Mouse (Mus musculus) liver, embryonic 12.5 days (tissue): ENCODE measurements at regions not wholly inside any gene's neighbourhood (a gene's known extent, or its start where the extent isn't known, plus 50 kb on each side); places are given as distances from the start of the nearest gene placed in this dataset.

Experiments
- ATAC-seq: fragments of 200-750 bp; cut with Nextera tagmentation; 2 replicates; pipeline ENCODE4 v1.8.0; 2017; ENCODE audit warnings: moderate number of reproducible peaks, mild to moderate bottlenecking, moderate library complexity
- H3K27ac ChIP-seq: fragments of 300-500 bp; sonication (generic); 2 replicates; pipeline ENCODE4 v1.5.1; 2016; ENCODE audit warnings: mild to moderate bottlenecking
- H3K27me3 ChIP-seq: fragments of 300-500 bp; sonication (generic); replicated peaks from 2 replicates; pipeline ENCODE4 v1.6.1; 2016; ENCODE audit warnings: mild to moderate bottlenecking, moderate library complexity
- H3K36me3 ChIP-seq: fragments of 300-500 bp; sonication (generic); 2 replicates; pipeline ENCODE4 v1.6.1; 2016; ENCODE audit warnings: mild to moderate bottlenecking, moderate library complexity
- H3K4me1 ChIP-seq: fragments of 300-500 bp; sonication (generic); 2 replicates; pipeline ENCODE4 v1.6.1; 2016
- H3K4me2 ChIP-seq: fragments of 300-500 bp; sonication (generic); 2 replicates; pipeline ENCODE4 v1.6.1; 2016; ENCODE audit warnings: mild to moderate bottlenecking, moderate library complexity
- H3K4me3 ChIP-seq: fragments of 300-500 bp; sonication (generic); 2 replicates; pipeline ENCODE4 v1.5.1; 2016; ENCODE audit warnings: mild to moderate bottlenecking, moderate library complexity
- H3K9ac ChIP-seq: fragments of 300-500 bp; sonication (generic); 2 replicates; pipeline ENCODE4 v1.6.1; 2016; ENCODE audit warnings: mild to moderate bottlenecking, moderate library complexity
- H3K9me3 ChIP-seq: fragments of 300-500 bp; sonication (generic); replicated peaks from 2 replicates; pipeline ENCODE4 v1.6.1; 2016; ENCODE audit warnings: mild to moderate bottlenecking, moderate library complexity
- WGBS: fragments of 180-500 bp; shearing (Covaris S2); methylation state at CpG from one replicate; pipeline ENCODE4 v1.1.7; 2016; ENCODE audit not compliant: insufficient replicate concordance; 5-methylcytosine and 5-hydroxymethylcytosine counted together

DNA sequence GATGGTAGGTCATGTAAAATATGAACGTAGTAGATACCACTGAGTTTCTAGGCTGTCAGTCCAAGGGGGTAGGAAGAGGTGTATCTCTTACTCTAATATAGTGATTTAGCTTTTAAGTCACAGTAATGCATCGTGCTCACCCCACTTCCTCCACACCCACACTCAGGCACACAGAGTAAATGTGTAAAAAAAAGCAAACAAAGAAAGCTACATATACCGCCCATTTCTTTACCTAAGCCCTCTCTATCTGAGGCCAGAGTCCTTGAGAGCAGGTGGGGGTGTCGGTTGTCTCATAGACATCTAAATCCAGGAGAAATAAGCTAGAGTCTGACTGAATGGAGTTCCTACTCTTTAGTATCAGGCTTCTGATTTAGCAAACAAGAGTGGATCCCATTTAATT lies 548.5 kb upstream of the Id4 start:
- H3K9ac ChIP-seq, result no peak overlapping the region
- peak; percentile 42; the same call in 1 of the 2 replicates for ATAC-seq
- H3K27me3 ChIP-seq, result no peaks in the 10 kb centered on the region
- H3K9me3 ChIP-seq, result no peaks in the 10 kb centered on the region
- H3K36me3 ChIP-seq, result no peaks in the 10 kb centered on the region
- H3K4me2 ChIP-seq, result no peak overlapping the region
- no peak overlapping the region for H3K27ac ChIP-seq
- H3K4me3 ChIP-seq, result no peak overlapping the region
- no peaks in the 10 kb centered on the region for H3K4me1 ChIP-seq
- 57% methylated on average over 4 of the region's 4 CpGs for WGBS

DNA sequence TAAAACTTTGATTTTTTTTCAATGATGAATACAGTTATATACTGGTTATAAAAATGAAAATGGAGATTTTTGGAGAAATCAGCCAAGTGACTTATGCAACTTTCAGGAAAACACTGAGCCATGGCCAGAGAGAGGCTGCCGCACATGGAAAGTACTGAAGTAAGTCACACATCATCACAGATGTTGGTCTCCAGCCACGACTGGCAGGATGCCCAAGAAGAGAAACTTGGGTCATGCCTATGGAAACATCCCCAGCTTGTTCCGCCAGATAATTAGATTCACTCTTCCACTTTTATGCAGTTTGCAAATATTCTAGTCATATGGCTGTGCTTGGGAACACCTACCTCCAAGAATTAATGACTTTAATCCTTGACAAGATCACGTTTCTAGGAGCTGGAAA lies 544.8 kb upstream of the Id4 start:
- Histone ChIP-seq H3K36me3 (no peaks in the 10 kb centered on the region), H3K4me2 (no peak overlapping the region), H3K9ac (no peak overlapping the region), H3K4me1 (no peaks in the 10 kb centered on the region), H3K4me3 (no peak overlapping the region), H3K9me3 (no peaks in the 10 kb centered on the region), H3K27me3 (no peaks in the 10 kb centered on the region), H3K27ac (no peak overlapping the region)
- 55% methylated on average over 4 of the region's 4 CpGs for WGBS
- ATAC-seq, result no peak

DNA sequence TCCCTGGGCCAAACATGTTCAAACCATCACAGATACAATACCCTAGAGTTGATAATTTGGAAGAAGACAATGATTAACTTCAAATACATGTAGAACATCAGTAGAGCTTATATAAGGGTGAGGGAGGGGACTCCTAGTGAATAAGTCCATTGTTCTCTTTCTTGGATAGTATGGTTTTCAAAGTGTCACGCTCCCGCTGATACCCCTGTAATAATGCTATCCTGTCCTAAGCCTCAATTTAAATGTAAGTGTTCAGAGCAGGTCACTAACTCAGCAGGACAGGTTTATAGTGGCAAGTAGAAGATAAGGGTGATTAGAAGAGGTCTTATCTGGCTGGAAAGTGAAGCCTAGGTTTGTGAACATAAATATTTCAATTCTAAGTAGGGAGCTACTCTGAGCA lies 540.4 kb upstream of the Id4 start:
- ATAC-seq, result no peak
- no peak overlapping the region for H3K9ac ChIP-seq
- H3K4me2 ChIP-seq, result no peak overlapping the region
- WGBS, result 91% methylated on average over 2 of the region's 2 CpGs
- no peaks in the 10 kb centered on the region for H3K36me3 ChIP-seq
- no peaks in the 10 kb centered on the region for H3K4me1 ChIP-seq
- H3K9me3 ChIP-seq, result no peaks in the 10 kb centered on the region
- no peaks in the 10 kb centered on the region for H3K27me3 ChIP-seq
- H3K27ac ChIP-seq, result no peak overlapping the region
- H3K4me3 ChIP-seq, result no peak overlapping the region

DNA sequence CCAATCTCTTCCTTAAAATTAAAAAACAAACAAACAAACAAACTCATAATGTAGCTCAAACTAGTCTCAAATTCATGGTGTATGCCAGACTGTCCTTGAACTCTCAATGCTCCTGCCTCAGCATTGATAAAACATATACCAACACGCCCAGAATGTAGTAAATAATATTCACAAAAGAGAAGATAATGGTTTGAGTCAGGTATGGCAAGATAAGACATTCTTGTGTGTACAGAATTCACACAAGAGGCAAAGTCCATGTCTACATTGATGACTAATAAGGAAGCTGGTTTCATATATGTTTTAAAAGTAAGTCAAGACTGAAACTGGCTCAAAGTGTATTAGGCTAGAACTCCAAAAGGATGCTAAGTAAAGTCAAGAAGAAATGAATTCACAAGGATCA lies 526.6 kb upstream of the Id4 start:
- Histone ChIP-seq H3K9ac (no peak overlapping the region), H3K27ac (no peak overlapping the region), H3K4me1 (no peaks in the 10 kb centered on the region), H3K9me3 (no peaks in the 10 kb centered on the region), H3K4me2 (no peak overlapping the region), H3K27me3 (no peaks in the 10 kb centered on the region), H3K4me3 (no peak overlapping the region), H3K36me3 (no peaks in the 10 kb centered on the region)
- ATAC-seq, result no peak
- WGBS, result 40% methylated on average over 1 of the region's 1 CpGs

DNA sequence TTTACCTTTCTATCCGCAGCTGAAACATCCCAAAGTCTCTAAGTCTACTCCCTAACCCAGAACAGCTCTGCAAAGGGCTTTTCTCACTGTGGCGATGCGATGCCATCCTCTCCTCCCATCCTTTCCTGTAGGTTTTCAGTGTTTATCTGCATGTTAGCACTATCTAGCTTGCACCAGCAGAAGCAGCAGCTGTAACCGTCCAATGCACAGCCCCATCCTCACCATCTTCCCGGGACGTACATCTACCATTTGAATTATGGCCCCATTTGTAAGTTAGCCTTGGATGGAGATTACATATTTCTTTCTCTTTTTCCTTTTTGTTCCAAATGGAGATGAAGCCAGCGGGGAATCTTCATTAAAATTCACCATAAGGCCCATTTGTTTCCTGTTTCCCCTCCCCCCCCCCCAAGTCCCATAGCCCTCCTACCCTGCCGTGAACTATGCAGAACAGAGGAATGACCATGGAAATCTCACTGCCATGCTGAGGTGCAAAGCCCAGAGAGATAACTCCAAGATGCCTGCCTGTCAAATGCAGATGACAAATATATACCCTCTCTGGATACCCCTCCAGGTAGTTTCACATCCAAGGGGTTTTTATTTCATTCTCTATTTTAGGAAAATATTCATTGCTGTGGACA lies 525.5 kb upstream of the Id4 start:
- no peaks in the 10 kb centered on the region for H3K4me1 ChIP-seq
- H3K27ac ChIP-seq, result no peak overlapping the region
- H3K36me3 ChIP-seq, result no peaks in the 10 kb centered on the region
- 58% methylated on average over 8 of the region's 8 CpGs for WGBS
- no peaks in the 10 kb centered on the region for H3K27me3 ChIP-seq
- no peak for ATAC-seq
- H3K9ac ChIP-seq, result no peak overlapping the region
- no peak overlapping the region for H3K4me2 ChIP-seq
- no peak overlapping the region for H3K4me3 ChIP-seq
- H3K9me3 ChIP-seq, result no peaks in the 10 kb centered on the region

DNA sequence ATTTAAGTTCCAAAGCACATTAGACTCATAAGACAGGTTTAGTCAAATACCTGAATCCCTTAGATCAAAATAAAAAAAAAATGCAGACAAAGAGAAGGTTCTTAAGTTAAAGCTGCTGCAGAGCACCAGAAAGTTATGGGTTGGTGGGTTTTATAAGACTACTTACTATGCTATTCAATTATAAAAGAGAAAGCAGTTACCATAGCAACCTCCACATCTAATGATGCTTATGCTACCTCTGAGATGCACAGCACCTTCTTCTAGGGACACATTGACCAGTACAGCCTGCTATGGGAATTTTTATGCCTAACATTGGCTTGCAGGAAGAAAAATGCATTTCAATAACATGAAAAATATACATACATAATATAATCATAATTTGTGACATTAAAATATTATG lies 512.1 kb upstream of the Id4 start:
- no peaks in the 10 kb centered on the region for H3K36me3 ChIP-seq
- H3K4me3 ChIP-seq, result no peak overlapping the region
- no peaks in the 10 kb centered on the region for H3K27me3 ChIP-seq
- no peaks in the 10 kb centered on the region for H3K9me3 ChIP-seq
- H3K9ac ChIP-seq, result no peak overlapping the region
- no peaks in the 10 kb centered on the region for H3K4me1 ChIP-seq
- ATAC-seq, result no peak
- no peak overlapping the region for H3K4me2 ChIP-seq
- H3K27ac ChIP-seq, result no peak overlapping the region

DNA sequence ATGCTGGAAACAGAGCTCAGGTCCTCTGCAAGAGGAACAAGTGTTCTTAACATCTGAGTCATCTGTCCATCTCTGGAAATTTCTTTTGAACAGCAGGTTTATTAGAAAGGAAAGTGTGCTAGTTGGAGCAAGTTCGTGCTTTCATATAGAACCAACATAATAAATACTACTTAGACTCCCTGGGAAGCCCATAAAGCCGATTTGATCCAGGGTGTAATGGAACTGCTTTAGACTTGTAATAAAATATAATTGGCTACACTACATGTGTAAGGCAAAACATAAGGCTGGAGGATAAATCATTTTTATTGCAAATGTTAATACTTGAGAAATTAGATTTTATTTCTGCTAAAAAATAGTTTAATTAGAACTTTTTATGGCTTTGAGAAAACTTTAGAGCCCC lies 510.0 kb upstream of the Id4 start:
- Histone ChIP-seq H3K9ac (no peak overlapping the region), H3K36me3 (no peaks in the 10 kb centered on the region), H3K27me3 (no peaks in the 10 kb centered on the region), H3K4me2 (no peak overlapping the region), H3K4me3 (no peak overlapping the region), H3K27ac (no peak overlapping the region), H3K9me3 (no peaks in the 10 kb centered on the region), H3K4me1 (no peaks in the 10 kb centered on the region)
- ATAC-seq, result no peak
- WGBS, result 51% methylated on average over 2 of the region's 2 CpGs

DNA sequence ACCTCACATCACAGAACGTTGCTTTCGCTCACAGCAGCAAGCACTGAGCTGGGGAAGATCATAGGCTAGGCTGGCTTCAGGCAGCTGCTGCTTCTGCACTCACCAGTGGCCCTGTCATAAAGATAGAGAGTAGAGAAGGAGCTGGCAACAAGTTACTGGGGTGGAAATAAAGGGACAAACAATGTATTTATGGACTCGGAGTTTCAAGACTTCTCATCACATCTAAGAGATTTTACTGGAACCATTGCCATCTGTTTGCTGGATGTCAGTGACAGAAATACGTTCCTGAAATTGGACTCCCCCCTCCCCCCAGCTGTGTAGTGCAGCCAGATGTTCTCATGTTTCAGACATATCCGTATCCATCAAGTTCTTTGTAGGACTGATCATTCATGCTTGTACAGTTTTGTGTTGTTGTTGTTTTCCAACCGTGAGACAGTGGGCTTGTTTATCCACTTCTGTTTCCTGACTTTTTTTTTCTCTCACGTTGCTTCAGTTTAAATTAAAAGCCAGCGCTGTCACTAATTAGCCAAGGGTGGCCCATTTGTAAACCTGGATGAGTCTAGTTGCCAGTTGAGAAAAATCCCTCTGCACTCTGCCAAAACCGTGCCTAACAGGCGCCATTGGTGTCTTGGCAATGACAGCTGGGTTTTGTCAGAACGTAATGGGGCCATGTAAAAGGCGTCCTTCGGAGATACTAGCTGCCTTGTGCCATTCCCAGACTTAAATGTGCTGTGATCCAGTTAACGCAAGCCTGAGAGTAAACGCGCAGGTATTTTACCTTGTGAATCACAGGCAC lies 496.0 kb upstream of the Id4 start:
- WGBS, result 66% methylated on average over 16 of the region's 16 CpGs
- no peak for ATAC-seq
- H3K4me3 ChIP-seq, result no peak overlapping the region
- no peak overlapping the region for H3K9ac ChIP-seq
- H3K27me3 ChIP-seq, result no peaks in the 10 kb centered on the region
- no peaks in the 10 kb centered on the region for H3K4me1 ChIP-seq
- H3K27ac ChIP-seq, result no peak overlapping the region
- H3K4me2 ChIP-seq, result no peak overlapping the region
- H3K9me3 ChIP-seq, result no peaks in the 10 kb centered on the region
- no peaks in the 10 kb centered on the region for H3K36me3 ChIP-seq

DNA sequence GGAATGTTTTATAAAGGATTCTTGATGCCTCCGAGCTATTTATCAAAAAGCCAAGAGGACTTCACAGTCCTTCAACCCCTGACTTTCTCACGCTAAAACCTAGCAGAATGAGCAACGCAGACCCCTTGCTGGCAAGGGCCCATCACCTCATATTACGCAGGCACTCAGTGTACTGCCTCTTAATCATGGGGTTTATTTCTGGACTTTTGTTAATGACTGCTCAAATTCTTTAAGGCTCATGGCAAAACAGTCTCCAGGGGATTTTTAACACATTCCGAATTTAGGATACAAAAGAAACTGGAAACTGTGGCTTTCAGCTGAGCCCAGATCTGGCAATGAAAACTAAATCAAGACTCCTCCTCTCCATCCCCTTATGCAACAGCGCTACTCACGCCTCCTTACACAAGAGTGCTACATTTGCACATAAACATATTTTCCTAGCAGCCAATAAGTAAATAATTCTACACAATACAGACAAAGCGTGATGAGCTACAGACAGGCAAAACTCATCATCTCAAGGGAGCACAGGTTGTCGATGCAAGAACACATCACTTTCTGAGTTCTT lies 492.0 kb upstream of the Id4 start:
- H3K4me1 ChIP-seq, result no peaks in the 10 kb centered on the region
- no peak overlapping the region for H3K4me2 ChIP-seq
- no peak overlapping the region for H3K27ac ChIP-seq
- 73% methylated on average over 9 of the region's 9 CpGs for WGBS
- H3K9ac ChIP-seq, result no peak overlapping the region
- H3K36me3 ChIP-seq, result no peaks in the 10 kb centered on the region
- no peaks in the 10 kb centered on the region for H3K9me3 ChIP-seq
- no peaks in the 10 kb centered on the region for H3K27me3 ChIP-seq
- no peak overlapping the region for H3K4me3 ChIP-seq
- ATAC-seq, result no peak

DNA sequence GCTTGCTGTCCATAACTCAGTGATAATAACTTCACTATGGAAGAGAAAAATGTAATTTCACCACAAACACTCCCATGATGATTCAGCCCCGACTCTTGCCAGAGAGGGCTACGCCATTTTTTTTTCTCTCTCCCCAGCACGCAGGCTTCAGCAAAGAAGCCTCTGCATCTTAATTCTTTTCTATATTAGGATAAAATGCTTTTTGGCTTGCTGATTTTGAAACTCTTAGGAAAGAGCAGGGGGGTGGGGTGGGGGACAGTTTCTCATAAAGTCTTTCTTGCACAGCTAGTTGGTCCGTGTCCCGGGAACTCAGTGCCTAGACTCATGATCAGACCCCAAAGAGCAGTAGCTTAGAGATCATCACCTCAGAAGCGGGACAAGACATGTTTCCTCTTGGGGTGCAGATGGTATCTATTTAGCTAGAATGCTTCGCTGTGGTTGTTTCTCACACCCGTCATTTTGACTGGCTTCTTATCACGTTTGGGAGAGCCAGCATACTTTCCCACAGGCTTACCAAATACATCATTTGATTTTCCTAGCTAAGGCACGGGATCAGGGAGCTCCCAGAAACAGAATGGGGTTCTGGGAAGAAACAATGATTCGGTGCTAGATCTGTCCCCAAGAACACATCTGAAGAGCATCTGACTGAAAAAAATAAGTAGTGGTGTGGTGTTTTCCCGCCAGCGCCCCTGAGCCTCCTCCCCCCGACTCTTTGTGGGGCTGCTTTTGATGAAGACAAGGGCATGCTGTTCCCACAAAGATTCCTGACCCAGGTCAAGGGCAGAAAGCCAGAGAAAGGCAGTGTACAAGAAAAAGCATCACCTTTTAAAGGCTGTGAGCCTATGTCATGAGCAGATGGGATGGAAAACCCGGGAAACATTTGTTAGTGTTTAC lies 483.6 kb upstream of the Id4 start:
- H3K9ac ChIP-seq, result no peak overlapping the region
- no peaks in the 10 kb centered on the region for H3K4me1 ChIP-seq
- no peaks in the 10 kb centered on the region for H3K27me3 ChIP-seq
- H3K4me2 ChIP-seq, result no peak overlapping the region
- no peaks in the 10 kb centered on the region for H3K9me3 ChIP-seq
- ATAC-seq, result no peak
- WGBS, result 59% methylated on average over 15 of the region's 15 CpGs
- H3K27ac ChIP-seq, result no peak overlapping the region
- H3K4me3 ChIP-seq, result no peak overlapping the region
- no peaks in the 10 kb centered on the region for H3K36me3 ChIP-seq

DNA sequence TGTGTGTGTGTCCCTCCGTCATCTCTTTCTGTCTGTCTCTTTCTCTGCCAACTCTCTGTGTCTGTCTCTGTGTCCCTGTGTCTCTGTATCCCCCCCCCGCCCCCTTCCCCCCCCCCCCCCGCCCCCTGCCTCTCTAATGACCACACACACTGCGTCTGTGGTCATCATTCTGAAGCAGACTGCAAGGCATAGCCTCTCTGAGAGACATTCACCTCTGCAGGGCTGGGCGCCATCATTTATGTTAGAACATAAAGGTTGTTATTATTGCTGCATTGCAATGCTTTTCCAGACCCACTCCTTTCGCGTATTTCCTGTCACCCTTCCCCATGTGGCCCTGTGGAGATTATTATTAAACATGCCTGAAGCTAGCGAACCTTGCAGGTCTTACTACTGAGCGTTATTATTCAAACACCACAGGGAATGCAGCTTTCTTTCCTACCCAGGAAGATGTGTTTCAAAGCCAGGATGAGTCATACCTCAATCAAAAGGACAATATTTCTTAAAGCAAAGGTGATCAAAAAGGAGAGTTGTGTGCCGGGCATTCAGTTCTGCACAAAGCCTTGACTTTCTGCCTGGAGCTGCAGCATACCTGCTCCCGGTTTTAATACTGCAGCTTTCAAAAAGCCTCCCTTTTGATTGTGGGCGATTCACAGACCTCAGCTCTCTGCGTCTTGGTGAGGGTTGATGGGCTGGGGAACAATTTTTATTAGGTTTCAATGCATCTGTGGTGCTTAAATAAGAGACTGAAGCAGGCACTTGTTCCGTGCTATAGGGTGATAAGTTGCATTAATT lies 482.6 kb upstream of the Id4 start:
- Histone ChIP-seq H3K36me3 (no peaks in the 10 kb centered on the region), H3K4me2 (no peak overlapping the region), H3K9ac (no peak overlapping the region), H3K27ac (no peak overlapping the region), H3K4me1 (no peaks in the 10 kb centered on the region), H3K9me3 (no peaks in the 10 kb centered on the region), H3K4me3 (no peak overlapping the region), H3K27me3 (no peaks in the 10 kb centered on the region)
- no peak for ATAC-seq
- 65% methylated on average over 11 of the region's 14 CpGs for WGBS
